Mouse (Mus musculus) retina, postnatal 7 days (tissue): ENCODE results near the gene Pdia5.

Experiments used
- DNase-seq: peaks from one replicate; pipeline ENCODE4 v3.0.0-alpha.2; 2012; ENCODE audit warnings: low read depth, low spot score

The Pdia5 gene

GRCm38 (mm10) chr16:35357449-35357848 lies 133.2 kb downstream of the Pdia5 start:
- DNase-seq: no peak
